Comparison of ENCODE assay signal across 7 mouse cellular contexts in genomic region chr11:103697565-103698176, GRCm38 (mm10). TPM values are rescaled to one million over a fixed set of nuclear protein-coding genes. Genes with fewer than 3 reads are reported as not detected.
DNase-seq lines count a peak whose midpoint lies in the region; ATAC-seq lines count a peak whose summit lies in the region.

TSS of gene Gosr2 (minus strand) at chr11:103697898.

- no peaks in the 10 kb centered on the region for H3K36me3 ChIP-seq in intestine, embryonic 16.5 days (ENCODE audit: control insufficient read depth, insufficient read depth, low read length)
- H3K36me3 ChIP-seq in midbrain, embryonic 11.5 days (ENCODE audit: control insufficient read depth, insufficient read depth, low read length) = no peaks in the 10 kb centered on the region

- H3K9ac ChIP-seq in intestine, embryonic 16.5 days (ENCODE audit: low read depth, low read length) = peak within 1 kb of the TSS; percentile 94
- peak within 1 kb of the TSS; percentile 79 for H3K9ac ChIP-seq in midbrain, embryonic 11.5 days (ENCODE audit: low read length)

- DNase-seq in adrenal gland, adult 2 months = peak; percentile 95
- peak; percentile 86 for DNase-seq in embryo, embryonic 11.5 days (ENCODE audit: low read depth, low spot score)
- DNase-seq in gastrocnemius, postnatal 4 days (ENCODE audit: low spot score in 2 of 2) = peak; percentile 72 to 88
- peak; percentile 93 to 95 for DNase-seq in left cerebral cortex, postnatal 36 days (ENCODE audit: low spot score in 2 of 2)
- DNase-seq in midbrain, embryonic 11.5 days (ENCODE audit: low spot score, missing footprints) = peak; percentile 99
- DNase-seq in skeletal muscle tissue, adult 2 months (ENCODE audit: low read depth, low spot score) = peak; percentile 85

- peak; percentile 98 for ATAC-seq in intestine, embryonic 16.5 days
- peak; percentile 96 for ATAC-seq in midbrain, embryonic 11.5 days (ENCODE audit: low FRiP score)

- intact Hi-C loops in left cerebral cortex, postnatal 36 days (cut with DNase I) = no loop called here

- WGBS in intestine, embryonic 16.5 days = under 1% methylated on average over 57 of the region's 57 CpGs
- WGBS in midbrain, embryonic 11.5 days = under 1% methylated on average over 57 of the region's 57 CpGs

- H3K27ac ChIP-seq in intestine, embryonic 16.5 days (ENCODE audit: low read length) = peak within 1 kb of the TSS; percentile 98
- H3K27ac ChIP-seq in midbrain, embryonic 11.5 days (ENCODE audit: low read depth, low read length) = peak within 1 kb of the TSS; percentile 89

- peak within 1 kb of the TSS; percentile 64 for H3K4me2 ChIP-seq in intestine, embryonic 16.5 days (ENCODE audit: low read depth, low read length)
- peak within 1 kb of the TSS; percentile 67 for H3K4me2 ChIP-seq in midbrain, embryonic 11.5 days

- H3K4me1 ChIP-seq in intestine, embryonic 16.5 days (ENCODE audit: control insufficient read depth, insufficient read depth, low read length) = peaks cover 8% of the 10 kb centered on the region; the same call in 1 of the 2 replicates
- H3K4me1 ChIP-seq in midbrain, embryonic 11.5 days (ENCODE audit: control insufficient read depth, insufficient read depth, low read length) = peaks cover 4% of the 10 kb centered on the region; the same call in 1 of the 2 replicates

- no peaks in the 10 kb centered on the region for H3K27me3 ChIP-seq in intestine, embryonic 16.5 days (replicated peaks; ENCODE audit: control insufficient read depth, insufficient read depth, low read length)
- no peaks in the 10 kb centered on the region for H3K27me3 ChIP-seq in midbrain, embryonic 11.5 days (ENCODE audit: control insufficient read depth, insufficient read depth, low read length)

- H3K9me3 ChIP-seq in intestine, embryonic 16.5 days (ENCODE audit: control insufficient read depth, low read length) = no peaks in the 10 kb centered on the region
- no peaks in the 10 kb centered on the region for H3K9me3 ChIP-seq in midbrain, embryonic 11.5 days (ENCODE audit: control insufficient read depth, low read length)

- H3K4me3 ChIP-seq in intestine, embryonic 16.5 days (ENCODE audit: low read length) = peak within 1 kb of the TSS; percentile 97
- H3K4me3 ChIP-seq in midbrain, embryonic 11.5 days (ENCODE audit: low read depth, low read length) = peak within 1 kb of the TSS; percentile 94

RNA-seq across cellular contexts. Expression of gene Gosr2, which starts in this region (rescaled TPM):
- 100 to 1,000 TPM in 1 of 2 experiments, 10 to 100 TPM in 1; 82.7 to 101 TPM for total RNA-seq in adrenal gland, adult 2 months (2021)
- polyA plus RNA-seq in adrenal gland, adult 2 months (2012; rRNA removed) = 56.3 and 76.7 TPM in 2 replicates
- 10 to 100 TPM; 67.1 to 68.6 TPM for total RNA-seq in gastrocnemius, postnatal 4 days (2021)
- polyA plus RNA-seq in intestine, embryonic 16.5 days (2015; fragmentation: Nextera tagmentation; extraction: Ambion mirVana) = 73.3 and 76.3 TPM in 2 replicates
- total RNA-seq in left cerebral cortex, postnatal 36 days (2021) = 10 to 100 TPM; 64.0 to 70.3 TPM
- polyA plus RNA-seq in midbrain, embryonic 11.5 days (2014; fragmentation: Nextera tagmentation; extraction: Ambion mirVana) = 87.8 and 90.9 TPM in 2 replicates

Comparison
In these comparisons a context has a peak if more than half of its experiments do, and no peak if none do; other contexts are left out.
1. Peak in every context shown above with its lines: DNase-seq, ATAC-seq, H3K4me3 ChIP-seq and H3K27ac ChIP-seq.